Mouse (Mus musculus) embryonic facial prominence, embryonic 14.5 days (tissue): ENCODE measurements around the gene Slc22a18. TPM values are rescaled to one million over a fixed set of nuclear protein-coding genes. Genes with fewer than 3 reads are reported as not detected.
A peak's percentile ranks its signal among the peaks of the same experiment; 100 is the strongest.

Source experiments
- ATAC-seq: fragments of 200-750 bp; cut with Nextera tagmentation; 2 replicates; pipeline ENCODE4 v1.8.0; 2017; ENCODE audit warnings: low read depth, moderate number of reproducible peaks, moderate TSS enrichment
- DNase-seq: peaks from one replicate; pipeline ENCODE4 v3.0.0-alpha.2; 2015; ENCODE audit warnings: low spot score
- H3K27ac ChIP-seq: fragments of 300-500 bp; sonication (generic); replicated peaks from 2 replicates; pipeline ENCODE4 v1.5.1; 2014; ENCODE audit warnings: low read depth, mild to moderate bottlenecking, low read length, moderate library complexity
- H3K27me3 ChIP-seq: fragments of 300-500 bp; sonication (generic); replicated peaks from 2 replicates; pipeline ENCODE4 v1.6.1; 2014; ENCODE audit warnings: low read length; ENCODE audit not compliant: control insufficient read depth, insufficient read depth
- H3K36me3 ChIP-seq: fragments of 300-500 bp; sonication (generic); 2 replicates; pipeline ENCODE4 v1.6.1; 2014; ENCODE audit warnings: low read length, mixed read lengths; ENCODE audit not compliant: control insufficient read depth, insufficient read depth
- H3K4me1 ChIP-seq: fragments of 300-500 bp; sonication (generic); 2 replicates; pipeline ENCODE4 v1.6.1; 2014; ENCODE audit warnings: antibody characterized with exemption, low read length; ENCODE audit not compliant: control insufficient read depth, insufficient read depth
- H3K4me2 ChIP-seq: fragments of 300-500 bp; sonication (generic); 2 replicates; pipeline ENCODE4 v1.6.1; 2014; ENCODE audit warnings: low read depth, mild to moderate bottlenecking, low read length, moderate library complexity, mixed read lengths
- H3K4me3 ChIP-seq: fragments of 300-500 bp; sonication (generic); 2 replicates; pipeline ENCODE4 v1.5.1; 2014; ENCODE audit warnings: low read depth, mild to moderate bottlenecking, low read length
- H3K9ac ChIP-seq: fragments of 300-500 bp; sonication (generic); 2 replicates; pipeline ENCODE4 v1.6.1; 2014; ENCODE audit warnings: low read depth, mild to moderate bottlenecking, low read length, moderate library complexity, mixed read lengths
- H3K9me3 ChIP-seq: fragments of 300-500 bp; sonication (generic); 2 replicates; pipeline ENCODE4 v1.6.1; 2016; ENCODE audit warnings: low read length; ENCODE audit not compliant: control insufficient read depth
- WGBS: fragments of 180-500 bp; shearing (Covaris S2); extraction: QIAGEN DNeasy Blood & Tissue Kit; methylation state at CpG from one replicate; pipeline ENCODE4 v1.1.7; 2014; 5-methylcytosine and 5-hydroxymethylcytosine counted together
- polyA plus RNA-seq: library from polyadenylated mRNA; unstranded; fragments of >200 nt; fragmentation: Nextera tagmentation; extraction: Ambion mirVana; gene quantifications from 2 replicates; pipeline ENCODE4 v1.2.1, GENCODE M21; 2014

The Slc22a18 gene
- polyA plus RNA-seq, 1 experiment from 2014 or later: 2.8 TPM

- peaks cover 2% of the 10 kb centered on the region; the same call in 1 of the 2 replicates for H3K9me3 ChIP-seq
- peak overlapping the region; percentile 89 for H3K27ac ChIP-seq
- peak; percentile 77 for DNase-seq
- H3K4me3 ChIP-seq: no peak overlapping the region
- H3K27me3 ChIP-seq: no peaks in the 10 kb centered on the region
- peak overlapping the region; percentile 14 for H3K4me2 ChIP-seq
- WGBS: 43% methylated on average over 13 of the region's 14 CpGs
- 0 out of 2 replicates have a peak overlapping the region, but pooled peaks have one; percentile 53 for H3K9ac ChIP-seq
- peaks cover 17% of the 10 kb centered on the region for H3K4me1 ChIP-seq
- peak; percentile 38 for ATAC-seq
- H3K36me3 ChIP-seq: no peaks in the 10 kb centered on the region
Measured at GRCm38 (mm10) chr7:143466099-143466677, 7.3 kb upstream of the Slc22a18 start.

- Histone ChIP-seq H3K9ac (no peak overlapping the region), H3K27me3 (no peaks in the 10 kb centered on the region), H3K9me3 (no peaks in the 10 kb centered on the region), H3K4me1 (peaks cover 17% of the 10 kb centered on the region), H3K4me2 (no peak overlapping the region), H3K27ac (no peak overlapping the region), H3K4me3 (no peak overlapping the region), H3K36me3 (no peaks in the 10 kb centered on the region)
- DNase-seq (peak; percentile 57), ATAC-seq (no peak)
- WGBS: 12% methylated on average over 6 of the region's 6 CpGs
Measured at GRCm38 (mm10) chr7:143467714-143468113, 5.8 kb upstream of the Slc22a18 start.

GRCm38 (mm10) chr7:143469946-143470345 is 3.6 kb upstream of the Slc22a18 start:
- Histone ChIP-seq H3K36me3 (no peaks in the 10 kb centered on the region), H3K9me3 (no peaks in the 10 kb centered on the region), H3K4me1 (peaks cover 14% of the 10 kb centered on the region), H3K27me3 (no peaks in the 10 kb centered on the region), H3K4me3 (no peak overlapping the region), H3K4me2 (no peak overlapping the region), H3K9ac (no peak overlapping the region), H3K27ac (no peak overlapping the region)
- WGBS: 12% methylated on average over 6 of the region's 8 CpGs
- peak; percentile 41 for ATAC-seq
- DNase-seq: peak; percentile 87

DNA sequence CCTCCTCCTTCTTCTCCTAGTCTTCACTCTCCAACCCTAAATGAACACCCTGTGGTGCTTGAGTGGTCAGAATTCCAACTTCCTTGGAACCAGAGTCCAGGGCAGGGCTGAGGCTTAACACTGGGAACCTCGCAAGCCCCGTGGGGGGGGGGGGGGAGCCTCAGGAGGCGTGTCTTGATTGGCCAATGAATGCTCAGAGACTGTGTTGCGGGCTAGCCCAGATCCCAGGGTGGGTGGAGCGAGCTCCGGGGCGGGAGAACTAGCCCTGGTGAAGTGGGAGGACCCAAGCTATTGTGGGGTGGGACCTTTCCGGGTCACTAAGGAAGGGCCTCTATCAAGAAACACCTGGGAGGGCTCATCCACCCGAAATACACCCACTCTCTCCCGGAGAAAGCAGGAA is 1.3 kb downstream of the Slc22a18 start:
- Histone ChIP-seq H3K4me1 (no peaks in the 10 kb centered on the region), H3K4me3 (no peak overlapping the region), H3K9me3 (no peaks in the 10 kb centered on the region), H3K4me2 (no peak overlapping the region), H3K9ac (no peak overlapping the region), H3K36me3 (no peaks in the 10 kb centered on the region), H3K27me3 (no peaks in the 10 kb centered on the region), H3K27ac (no peak overlapping the region)
- DNase-seq: no peak
- no peak for ATAC-seq
- WGBS: 35% methylated on average over 10 of the region's 10 CpGs

- H3K9ac ChIP-seq: no peak overlapping the region
- no peaks in the 10 kb centered on the region for H3K4me1 ChIP-seq
- no peaks in the 10 kb centered on the region for H3K27me3 ChIP-seq
- H3K36me3 ChIP-seq: no peaks in the 10 kb centered on the region
- H3K4me3 ChIP-seq: no peak overlapping the region
- H3K27ac ChIP-seq: no peak overlapping the region
- H3K4me2 ChIP-seq: no peak overlapping the region
- WGBS: 74% methylated on average over 7 of the region's 11 CpGs
- no peak for DNase-seq
- H3K9me3 ChIP-seq: no peaks in the 10 kb centered on the region
- ATAC-seq: no peak
Measured at GRCm38 (mm10) chr7:143475876-143476275, 2.3 kb downstream of the Slc22a18 start.

DNA sequence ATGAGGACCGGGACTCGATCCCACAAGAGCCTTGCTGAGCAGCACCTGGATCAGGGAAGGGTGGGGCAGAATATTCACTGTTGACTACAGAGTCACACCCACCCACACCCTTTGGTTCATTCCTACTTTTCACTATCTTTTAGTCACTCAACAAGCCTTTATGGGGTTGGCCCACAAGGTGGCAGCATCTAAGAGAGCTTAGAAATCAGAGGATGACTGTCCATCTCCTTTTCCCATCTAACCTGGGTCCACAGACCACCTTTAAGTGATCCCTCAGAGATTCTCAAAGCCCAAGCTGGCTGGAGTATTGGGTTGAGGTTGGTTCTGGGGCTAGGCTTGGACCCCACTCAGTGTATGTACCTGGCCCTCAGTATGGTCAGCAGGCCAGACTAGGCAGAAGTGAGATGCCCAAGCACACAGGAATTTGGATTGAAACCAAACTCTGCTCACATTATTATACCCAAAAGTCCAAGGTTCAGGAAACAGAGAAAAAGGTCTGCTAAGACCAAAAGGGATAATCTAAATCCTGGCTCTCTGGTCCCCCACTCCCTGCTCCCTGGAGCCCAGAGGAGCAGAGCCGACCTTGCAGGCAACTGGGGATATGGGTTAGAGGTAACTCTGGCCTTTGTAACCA is 3.3 kb downstream of the Slc22a18 start:
- 86% methylated on average over 3 of the region's 3 CpGs for WGBS

DNA sequence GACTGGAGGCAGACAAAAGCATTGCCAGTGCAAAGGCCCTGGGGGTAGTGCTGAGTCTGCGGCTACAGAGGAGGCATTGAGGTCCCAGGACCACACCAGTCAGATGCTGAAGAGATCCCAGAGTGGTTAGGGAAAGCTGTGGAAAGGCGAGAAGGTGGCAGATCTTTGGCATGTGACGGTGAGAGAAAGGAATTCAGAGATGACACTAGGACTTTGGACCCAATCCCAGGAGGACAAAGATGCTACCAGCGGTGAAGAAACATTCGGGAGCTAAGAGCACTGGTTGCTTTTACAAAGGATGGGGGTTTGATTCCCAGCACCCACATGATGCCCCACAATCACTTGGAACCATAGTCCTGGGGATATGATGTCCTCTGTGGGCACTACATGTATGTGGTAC is 4.3 kb downstream of the Slc22a18 start:
- no peak for ATAC-seq
- H3K4me1 ChIP-seq: no peaks in the 10 kb centered on the region
- DNase-seq: no peak
- H3K4me3 ChIP-seq: no peak overlapping the region
- 79% methylated on average over 5 of the region's 5 CpGs for WGBS
- no peaks in the 10 kb centered on the region for H3K36me3 ChIP-seq
- H3K9me3 ChIP-seq: no peaks in the 10 kb centered on the region
- no peak overlapping the region for H3K4me2 ChIP-seq
- no peak overlapping the region for H3K27ac ChIP-seq
- no peak overlapping the region for H3K9ac ChIP-seq
- H3K27me3 ChIP-seq: no peaks in the 10 kb centered on the region

More for the DNA sequence above, 3.3 kb downstream of the Slc22a18 start:
- H3K4me2 ChIP-seq: no peak overlapping the region
- no peak for DNase-seq
- H3K27ac ChIP-seq: no peak overlapping the region
- H3K4me1 ChIP-seq: no peaks in the 10 kb centered on the region
- H3K9ac ChIP-seq: no peak overlapping the region
- H3K4me3 ChIP-seq: no peak overlapping the region
- no peak for ATAC-seq
- H3K36me3 ChIP-seq: no peaks in the 10 kb centered on the region
- no peaks in the 10 kb centered on the region for H3K9me3 ChIP-seq
- H3K27me3 ChIP-seq: no peaks in the 10 kb centered on the region

- Histone ChIP-seq H3K27ac (no peak overlapping the region), H3K9ac (no peak overlapping the region), H3K36me3 (no peaks in the 10 kb centered on the region), H3K4me1 (no peaks in the 10 kb centered on the region), H3K4me3 (no peak overlapping the region), H3K4me2 (no peak overlapping the region), H3K27me3 (no peaks in the 10 kb centered on the region), H3K9me3 (no peaks in the 10 kb centered on the region)
- no peak for DNase-seq
- 28% methylated on average over 13 of the region's 13 CpGs for WGBS
- ATAC-seq: 0 out of 2 replicates have a peak, but pooled peaks have one; percentile 32
Measured at GRCm38 (mm10) chr7:143480498-143480897, 7.0 kb downstream of the Slc22a18 start.
